Mouse (Mus musculus) neural tube, embryonic 13.5 days (tissue): ENCODE results near the gene Olfr1116. TPM values are rescaled to one million over a fixed set of nuclear protein-coding genes. Genes with fewer than 3 reads are reported as not detected.
"Not testable (repeated sequence)": the region's sequence is repeated elsewhere in the genome, so short reads cannot be mapped to it uniquely, and the experiment has no call there.

Experiments
- ATAC-seq: fragments of 200-750 bp; cut with Nextera tagmentation; 2 replicates; pipeline ENCODE4 v1.8.0; 2017; ENCODE audit warnings: low read depth, mild to moderate bottlenecking, moderate TSS enrichment, moderate library complexity
- H3K27ac ChIP-seq: fragments of 300-500 bp; sonication (generic); replicated peaks from 2 replicates; pipeline ENCODE4 v1.5.1; 2015; ENCODE audit warnings: moderate library complexity, mild to moderate bottlenecking, inconsistent platforms
- H3K27me3 ChIP-seq: fragments of 300-500 bp; sonication (generic); 2 replicates; pipeline ENCODE4 v1.6.1; 2015; ENCODE audit warnings: mild to moderate bottlenecking, inconsistent platforms
- H3K36me3 ChIP-seq: fragments of 300-500 bp; sonication (generic); 2 replicates; pipeline ENCODE4 v1.6.1; 2015; ENCODE audit warnings: mild to moderate bottlenecking, inconsistent platforms
- H3K4me1 ChIP-seq: fragments of 300-500 bp; sonication (generic); replicated peaks from 2 replicates; pipeline ENCODE4 v1.6.1; 2015; ENCODE audit warnings: inconsistent platforms
- H3K4me2 ChIP-seq: fragments of 300-500 bp; sonication (generic); 2 replicates; pipeline ENCODE4 v1.6.1; 2015; ENCODE audit warnings: inconsistent platforms, mild to moderate bottlenecking, moderate library complexity
- H3K4me3 ChIP-seq: fragments of 300-500 bp; sonication (generic); 2 replicates; pipeline ENCODE4 v1.5.1; 2015; ENCODE audit warnings: mild to moderate bottlenecking, inconsistent platforms
- H3K9ac ChIP-seq: fragments of 300-500 bp; sonication (generic); 2 replicates; pipeline ENCODE4 v1.6.1; 2015; ENCODE audit warnings: moderate library complexity, mild to moderate bottlenecking, inconsistent platforms
- H3K9me3 ChIP-seq: fragments of 300-500 bp; sonication (generic); 2 replicates; pipeline ENCODE4 v1.6.1; 2016; ENCODE audit warnings: inconsistent platforms
- WGBS: fragments of 180-500 bp; shearing (Covaris S2); methylation state at CpG from one replicate; pipeline ENCODE4 v1.1.7; 2015; 5-methylcytosine and 5-hydroxymethylcytosine counted together
- microRNA-seq: library from miRNA; unstranded; fragments of <30 nt; microRNA quantifications from one replicate; pipeline ENCODE4, GENCODE M21; 2016
- polyA plus RNA-seq: library from polyadenylated mRNA; unstranded; fragments of >200 nt; fragmentation: Nextera tagmentation; extraction: Ambion mirVana; gene quantifications from 2 replicates; pipeline ENCODE4 v1.2.1, GENCODE M21; 2015

Gene Olfr1116
- not detected in 2 replicates for polyA plus RNA-seq

GRCm38 (mm10) chr2:87267234-87267633, at the start of gene Olfr1116:
TSS of gene Olfr1116 (plus strand) at chr2:87267534.
- Histone ChIP-seq H3K4me1 (no peaks in the 10 kb centered on the region), H3K9me3 (no peaks in the 10 kb centered on the region), H3K4me3 (no peak within 1 kb of the TSS), H3K27me3 (no peaks in the 10 kb centered on the region), H3K36me3 (no peaks in the 10 kb centered on the region), H3K9ac (no peak within 1 kb of the TSS), H3K4me2 (no peak within 1 kb of the TSS), H3K27ac (no peak within 1 kb of the TSS)
- 92% methylated on average over 1 of the region's 1 CpGs for WGBS
- ATAC-seq: no peak

- ATAC-seq: no peak
- Histone ChIP-seq H3K36me3 (no peaks in the 10 kb centered on the region), H3K27ac (no peak within 1 kb of the TSS), H3K4me3 (no peak within 1 kb of the TSS), H3K4me1 (no peaks in the 10 kb centered on the region), H3K4me2 (no peak within 1 kb of the TSS), H3K9me3 (no peaks in the 10 kb centered on the region), H3K27me3 (no peaks in the 10 kb centered on the region), H3K9ac (no peak within 1 kb of the TSS)
- 89% methylated on average over 2 of the region's 2 CpGs for WGBS
Measured at GRCm38 (mm10) chr2:87247713-87248112, 19.6 kb upstream of the Olfr1116 start, which contains the start of gene Olfr1115. TSS of gene Olfr1115 (plus strand) at chr2:87248013.

DNA sequence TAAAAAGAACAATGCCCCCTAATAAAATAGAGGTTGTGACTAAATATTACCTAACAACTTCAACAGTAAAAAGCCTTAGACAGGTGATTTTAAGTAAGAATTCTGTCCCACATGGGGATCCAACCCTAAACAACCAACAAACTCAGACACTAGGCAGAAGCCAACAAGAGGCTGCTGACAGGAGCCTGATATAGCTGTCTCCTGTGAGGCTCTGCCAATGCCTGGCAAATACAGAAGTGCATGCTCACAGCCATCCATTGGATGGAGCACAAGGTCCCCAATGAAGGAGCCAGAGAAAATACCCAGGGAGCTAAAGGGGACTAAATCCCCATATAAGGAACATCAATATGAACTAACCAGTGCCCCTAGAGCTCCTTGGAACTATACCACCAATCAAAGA, 26.6 kb downstream of the Olfr1116 start:
- not testable (repeated sequence) for H3K4me1 ChIP-seq, ATAC-seq, H3K9me3 ChIP-seq, H3K9ac ChIP-seq, H3K36me3 ChIP-seq, H3K4me2 ChIP-seq, H3K27me3 ChIP-seq, H3K27ac ChIP-seq, H3K4me3 ChIP-seq

GRCm38 (mm10) chr2:87307281-87307680, 39.9 kb downstream of the Olfr1116 start, which contains the start of gene Olfr1118:
TSS of gene Olfr1118 (plus strand) at chr2:87307581.
- Histone ChIP-seq H3K4me2 (no peak within 1 kb of the TSS), H3K36me3 (no peaks in the 10 kb centered on the region), H3K27me3 (no peaks in the 10 kb centered on the region), H3K27ac (no peak within 1 kb of the TSS), H3K4me3 (no peak within 1 kb of the TSS), H3K9me3 (no peaks in the 10 kb centered on the region), H3K4me1 (no peaks in the 10 kb centered on the region), H3K9ac (no peak within 1 kb of the TSS)
- WGBS: 81% methylated on average over 1 of the region's 1 CpGs
- no peak for ATAC-seq

Small RNA genes lying within 50 kb of the gene (microRNA-seq; reads per million reads assigned to microRNA genes)
- not detected for gene Gm27438

Other genes starting within 250 kb of the Olfr1116 start
- not detected in 2 replicates for gene Olfr1104, start 240.5 kb upstream of the Olfr1116 start, polyA plus RNA-seq
- gene Olfr1105, start 231.0 kb upstream of the Olfr1116 start, polyA plus RNA-seq: not detected in 2 replicates
- not detected in 2 replicates for gene Olfr1106, start 215.3 kb upstream of the Olfr1116 start, polyA plus RNA-seq
- gene Olfr1107, start 191.7 kb upstream of the Olfr1116 start, polyA plus RNA-seq: not detected in 2 replicates
- gene Olfr1109, start 171.5 kb upstream of the Olfr1116 start, polyA plus RNA-seq: not detected in 2 replicates
- not detected in 2 replicates for gene Olfr259, start 153.0 kb upstream of the Olfr1116 start, polyA plus RNA-seq
- not detected in 2 replicates for gene Olfr1110, start 127.2 kb upstream of the Olfr1116 start, polyA plus RNA-seq
- not detected in 2 replicates for gene Olfr1111, start 114.9 kb upstream of the Olfr1116 start, polyA plus RNA-seq
- not detected in 2 replicates for gene Olfr1112, start 79.7 kb upstream of the Olfr1116 start, polyA plus RNA-seq
- not detected in 2 replicates for gene Olfr1113, start 58.6 kb upstream of the Olfr1116 start, polyA plus RNA-seq
- not detected in 2 replicates for gene Olfr1115, start 19.5 kb upstream of the Olfr1116 start, polyA plus RNA-seq
- not detected in 2 replicates for gene Olfr1118, start 40.0 kb downstream of the Olfr1116 start, polyA plus RNA-seq
- not detected in 2 replicates for gene Olfr1120, start 87.3 kb downstream of the Olfr1116 start, polyA plus RNA-seq
- not detected in 2 replicates for gene Olfr1121, start 102.4 kb downstream of the Olfr1116 start, polyA plus RNA-seq
- gene Olfr1122, start 118.3 kb downstream of the Olfr1116 start, polyA plus RNA-seq: not detected in 2 replicates
- gene Olfr1123, start 149.1 kb downstream of the Olfr1116 start, polyA plus RNA-seq: not detected in 2 replicates
- 0.10 TPM in 1 of 2 replicates, not detected in the other for gene Olfr1124, start 162.7 kb downstream of the Olfr1116 start, polyA plus RNA-seq
- gene Olfr1126, start 186.4 kb downstream of the Olfr1116 start, polyA plus RNA-seq: not detected in 2 replicates
- not detected in 2 replicates for gene Pramel7, start 229.6 kb downstream of the Olfr1116 start, polyA plus RNA-seq
- not detected in 2 replicates for gene Pramel6, start 239.0 kb downstream of the Olfr1116 start, polyA plus RNA-seq